Mouse (Mus musculus) limb, embryonic 13.5 days (tissue): Measurements from ENCODE around the gene Tmem94. TPM values are rescaled to one million over a fixed set of nuclear protein-coding genes. Genes with fewer than 3 reads are reported as not detected.

Source experiments
- ATAC-seq: fragments of 200-750 bp; cut with Nextera tagmentation; 2 replicates; pipeline ENCODE4 v1.8.0; 2017; ENCODE audit warnings: low read depth, moderate number of reproducible peaks, moderate TSS enrichment; ENCODE audit not compliant: low FRiP score
- H3K27ac ChIP-seq: fragments of 300-500 bp; sonication (generic); 2 replicates; pipeline ENCODE4 v1.5.1; 2015; ENCODE audit warnings: inconsistent platforms, mild to moderate bottlenecking, moderate library complexity
- H3K27me3 ChIP-seq: fragments of 300-500 bp; sonication (generic); 2 replicates; pipeline ENCODE4 v1.6.1; 2015; ENCODE audit warnings: mild to moderate bottlenecking, inconsistent platforms
- H3K36me3 ChIP-seq: fragments of 300-500 bp; sonication (generic); 2 replicates; pipeline ENCODE4 v1.6.1; 2015; ENCODE audit warnings: inconsistent platforms, mild to moderate bottlenecking, moderate library complexity
- H3K4me1 ChIP-seq: fragments of 300-500 bp; sonication (generic); 2 replicates; pipeline ENCODE4 v1.6.1; 2015; ENCODE audit warnings: inconsistent platforms
- H3K4me2 ChIP-seq: fragments of 300-500 bp; sonication (generic); replicated peaks from 2 replicates; pipeline ENCODE4 v1.6.1; 2015; ENCODE audit warnings: inconsistent platforms, mild to moderate bottlenecking, moderate library complexity
- H3K4me3 ChIP-seq: fragments of 300-500 bp; sonication (generic); 2 replicates; pipeline ENCODE4 v1.5.1; 2015; ENCODE audit warnings: moderate library complexity, mild to moderate bottlenecking, inconsistent platforms
- H3K9ac ChIP-seq: fragments of 300-500 bp; sonication (generic); 2 replicates; pipeline ENCODE4 v1.6.1; 2015; ENCODE audit warnings: mild to moderate bottlenecking, inconsistent platforms
- H3K9me3 ChIP-seq: fragments of 300-500 bp; sonication (generic); 2 replicates; pipeline ENCODE4 v1.6.1; 2016; ENCODE audit warnings: inconsistent platforms
- WGBS: fragments of 180-500 bp; shearing (Covaris S2); methylation state at CpG from one replicate; pipeline ENCODE4 v1.1.7; 2015; 5-methylcytosine and 5-hydroxymethylcytosine counted together
- polyA plus RNA-seq: library from polyadenylated mRNA; unstranded; fragments of >200 nt; fragmentation: Nextera tagmentation; extraction: Ambion mirVana; gene quantifications from 2 replicates; pipeline ENCODE4 v1.2.1, GENCODE M21; 2015

The Tmem94 gene
- 22.7 and 31.9 TPM in 2 replicates for polyA plus RNA-seq

DNA sequence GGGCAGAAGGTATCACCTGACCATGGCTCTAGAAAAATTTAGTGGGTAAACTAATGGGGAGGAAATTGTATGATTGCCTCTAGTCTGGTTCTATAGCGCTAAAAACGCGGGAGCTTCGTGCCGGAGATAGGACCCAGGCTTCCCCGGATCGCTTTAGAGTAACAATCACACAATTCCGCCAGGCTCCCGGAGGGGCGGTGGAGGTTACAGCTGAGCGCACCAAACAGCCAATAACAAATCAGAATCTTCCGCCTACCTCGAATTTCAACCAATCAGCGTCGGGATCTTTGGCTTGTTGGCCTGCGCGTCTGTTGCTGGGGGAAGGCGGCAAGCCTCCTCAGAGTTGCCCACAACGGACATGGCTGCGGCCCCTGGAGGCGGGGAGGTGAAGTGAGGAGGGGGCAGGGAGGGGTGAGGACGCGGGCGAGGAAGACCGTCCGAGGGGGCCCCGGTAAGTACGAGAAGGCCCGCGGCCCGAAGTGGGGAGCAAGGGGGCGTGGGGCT, at the start of gene Tmem94:
TSS of gene Tmem94 (plus strand) at position 331 of the 504 bp plus-strand sequence.
- 0 out of 2 replicates have a peak, but pooled peaks cover 3% of the 10 kb centered on the region for H3K36me3 ChIP-seq
- peaks cover 14% of the 10 kb centered on the region for H3K4me1 ChIP-seq
- H3K9ac ChIP-seq, result peak within 1 kb of the TSS; percentile 92
- 0% methylated on average over 32 of the region's 32 CpGs for WGBS
- peak within 1 kb of the TSS; percentile 80 for H3K4me2 ChIP-seq
- no peaks in the 10 kb centered on the region for H3K9me3 ChIP-seq
- H3K27me3 ChIP-seq, result no peaks in the 10 kb centered on the region
- peak within 1 kb of the TSS; percentile 85 for H3K4me3 ChIP-seq
- ATAC-seq, result peak; percentile 98
- H3K27ac ChIP-seq, result peak within 1 kb of the TSS; percentile 91

DNA sequence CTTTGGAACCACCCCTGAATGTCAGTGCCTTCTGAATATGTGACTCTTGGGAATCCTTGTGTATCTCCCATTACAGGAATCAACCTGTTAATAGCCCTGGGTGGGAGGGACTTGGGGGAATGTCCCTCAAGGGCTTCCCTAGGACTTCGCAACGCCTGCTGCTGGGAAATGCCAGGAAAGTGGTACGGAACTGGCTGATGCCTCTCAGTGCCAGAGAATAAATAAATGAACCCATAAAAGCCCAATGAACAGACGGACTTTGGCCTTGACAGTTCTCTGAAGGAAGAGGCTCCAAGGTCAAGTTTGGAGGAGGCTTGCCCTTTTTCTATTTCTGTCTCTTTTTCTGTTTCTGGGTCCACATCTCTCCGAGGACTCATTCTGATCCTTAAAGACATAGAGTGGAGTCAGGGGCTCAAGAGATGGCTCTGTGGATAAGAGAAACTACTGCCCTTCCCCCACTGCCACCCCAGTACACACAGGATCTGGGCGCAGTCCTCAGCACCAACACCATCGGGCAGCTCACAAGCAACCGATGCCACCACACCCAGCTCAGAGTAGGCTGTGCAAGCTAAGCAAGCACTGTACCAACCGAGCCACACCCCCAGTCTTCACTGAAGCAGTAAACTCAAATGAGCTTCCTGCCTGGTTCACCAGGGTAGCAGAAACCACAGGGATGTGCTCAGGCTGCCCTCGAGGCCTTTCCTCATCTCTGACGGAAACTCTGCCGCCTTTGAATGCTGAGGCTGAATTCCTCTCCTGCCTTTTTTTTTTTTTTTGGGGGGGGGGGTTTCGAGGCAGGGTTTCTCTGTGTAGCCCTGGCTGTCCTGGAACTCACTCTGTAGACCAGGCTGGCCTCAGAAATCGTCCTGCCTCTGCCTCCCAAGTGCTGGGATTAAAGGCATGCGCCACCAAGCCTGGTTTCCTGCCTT, 48.6 kb upstream of the Tmem94 start:
- Histone ChIP-seq H3K4me1 (no peaks in the 10 kb centered on the region), H3K27ac (no peak overlapping the region), H3K9me3 (no peaks in the 10 kb centered on the region), H3K36me3 (no peaks in the 10 kb centered on the region), H3K4me2 (no peak overlapping the region), H3K4me3 (no peak overlapping the region), H3K9ac (no peak overlapping the region), H3K27me3 (no peaks in the 10 kb centered on the region)
- 63% methylated on average over 15 of the region's 15 CpGs for WGBS
- ATAC-seq, result no peak

- no peak overlapping the region for H3K9ac ChIP-seq
- no peaks in the 10 kb centered on the region for H3K36me3 ChIP-seq
- no peak overlapping the region for H3K4me2 ChIP-seq
- ATAC-seq, result no peak
- no peaks in the 10 kb centered on the region for H3K27me3 ChIP-seq
- no peak overlapping the region for H3K27ac ChIP-seq
- peaks cover 2% of the 10 kb centered on the region for H3K4me1 ChIP-seq
- WGBS, result 57% methylated on average over 8 of the region's 8 CpGs
- no peaks in the 10 kb centered on the region for H3K9me3 ChIP-seq
- no peak overlapping the region for H3K4me3 ChIP-seq
These were observed 47.4 kb upstream of the Tmem94 start for GRCm38 (mm10) chr11:115717660-115718390.

DNA sequence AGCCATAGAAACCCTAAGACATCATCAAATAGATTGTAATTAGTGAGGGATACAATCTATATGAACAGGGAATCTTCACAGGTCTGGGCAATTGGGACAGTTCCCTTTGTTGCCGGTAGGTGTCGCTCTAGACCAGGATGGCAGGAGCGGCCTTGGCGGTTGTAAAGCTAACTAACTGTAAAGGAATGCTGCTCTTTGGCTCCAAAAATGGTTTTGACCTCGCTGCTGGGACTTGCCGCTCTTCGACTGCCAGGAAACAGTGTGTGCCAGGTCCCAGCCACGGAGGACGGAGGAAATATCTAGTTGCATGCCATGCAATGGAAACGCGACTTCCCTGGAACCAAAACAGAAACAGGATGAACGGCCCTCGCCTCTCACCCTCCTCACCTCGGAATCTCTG, 42.6 kb upstream of the Tmem94 start:
- Histone ChIP-seq H3K27ac (peak overlapping the region; percentile 72), H3K9ac (peak overlapping the region; percentile 31; the same call in 1 of the 2 replicates), H3K27me3 (no peaks in the 10 kb centered on the region), H3K36me3 (no peaks in the 10 kb centered on the region), H3K9me3 (no peaks in the 10 kb centered on the region), H3K4me3 (peak overlapping the region; percentile 14; the same call in 1 of the 2 replicates), H3K4me1 (peaks cover 5% of the 10 kb centered on the region), H3K4me2 (peak overlapping the region; percentile 44)
- WGBS, result 14% methylated on average over 14 of the region's 14 CpGs
- peak; percentile 64; the same call in 1 of the 2 replicates for ATAC-seq

DNA sequence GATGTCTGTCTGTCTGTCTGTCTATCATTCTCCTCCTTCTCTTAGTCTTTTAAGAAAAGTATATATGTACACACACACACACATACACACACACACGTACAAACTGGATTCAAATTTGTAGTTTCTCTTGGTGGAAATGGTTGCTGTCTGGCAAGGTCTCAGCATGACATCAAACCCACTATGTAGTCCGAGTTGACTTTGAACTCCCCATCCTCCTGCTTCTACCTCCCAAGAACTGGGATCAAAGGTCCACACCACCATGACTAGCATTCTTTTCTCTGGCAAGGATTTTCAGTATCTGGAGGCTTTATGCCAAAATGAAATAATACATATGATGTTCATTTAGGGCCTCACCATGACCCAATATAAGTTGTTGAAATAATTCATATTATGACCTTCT, 42.0 kb upstream of the Tmem94 start:
- Histone ChIP-seq H3K4me1 (peaks cover 5% of the 10 kb centered on the region), H3K9me3 (no peaks in the 10 kb centered on the region), H3K9ac (peak overlapping the region; percentile 31; the same call in 1 of the 2 replicates), H3K27me3 (no peaks in the 10 kb centered on the region), H3K4me2 (peak overlapping the region; percentile 44; the same call in 1 of the 2 replicates), H3K27ac (peak overlapping the region; percentile 72), H3K4me3 (no peak overlapping the region), H3K36me3 (no peaks in the 10 kb centered on the region)
- 80% methylated on average over 2 of the region's 2 CpGs for WGBS
- ATAC-seq, result no peak

- H3K9ac ChIP-seq, result no peak overlapping the region
- H3K4me3 ChIP-seq, result no peak overlapping the region
- WGBS, result 62% methylated on average over 11 of the region's 11 CpGs
- H3K27ac ChIP-seq, result no peak overlapping the region
- H3K4me2 ChIP-seq, result no peak overlapping the region
- H3K4me1 ChIP-seq, result peaks cover 17% of the 10 kb centered on the region
- no peaks in the 10 kb centered on the region for H3K27me3 ChIP-seq
- H3K9me3 ChIP-seq, result no peaks in the 10 kb centered on the region
- no peak for ATAC-seq
- no peaks in the 10 kb centered on the region for H3K36me3 ChIP-seq
These were observed 31.1 kb upstream of the Tmem94 start for GRCm38 (mm10) chr11:115734041-115734686.

- no peak overlapping the region for H3K27ac ChIP-seq
- H3K27me3 ChIP-seq, result no peaks in the 10 kb centered on the region
- ATAC-seq, result 0 out of 2 replicates have a peak, but pooled peaks have one; percentile 32
- H3K9ac ChIP-seq, result 0 out of 2 replicates have a peak overlapping the region, but pooled peaks have one; percentile 19
- H3K9me3 ChIP-seq, result no peaks in the 10 kb centered on the region
- no peak overlapping the region for H3K4me2 ChIP-seq
- H3K4me1 ChIP-seq, result peaks cover 17% of the 10 kb centered on the region
- WGBS, result 70% methylated on average over 10 of the region's 10 CpGs
- H3K36me3 ChIP-seq, result no peaks in the 10 kb centered on the region
- no peak overlapping the region for H3K4me3 ChIP-seq
These were observed 27.5 kb upstream of the Tmem94 start for GRCm38 (mm10) chr11:115737608-115738208.

DNA sequence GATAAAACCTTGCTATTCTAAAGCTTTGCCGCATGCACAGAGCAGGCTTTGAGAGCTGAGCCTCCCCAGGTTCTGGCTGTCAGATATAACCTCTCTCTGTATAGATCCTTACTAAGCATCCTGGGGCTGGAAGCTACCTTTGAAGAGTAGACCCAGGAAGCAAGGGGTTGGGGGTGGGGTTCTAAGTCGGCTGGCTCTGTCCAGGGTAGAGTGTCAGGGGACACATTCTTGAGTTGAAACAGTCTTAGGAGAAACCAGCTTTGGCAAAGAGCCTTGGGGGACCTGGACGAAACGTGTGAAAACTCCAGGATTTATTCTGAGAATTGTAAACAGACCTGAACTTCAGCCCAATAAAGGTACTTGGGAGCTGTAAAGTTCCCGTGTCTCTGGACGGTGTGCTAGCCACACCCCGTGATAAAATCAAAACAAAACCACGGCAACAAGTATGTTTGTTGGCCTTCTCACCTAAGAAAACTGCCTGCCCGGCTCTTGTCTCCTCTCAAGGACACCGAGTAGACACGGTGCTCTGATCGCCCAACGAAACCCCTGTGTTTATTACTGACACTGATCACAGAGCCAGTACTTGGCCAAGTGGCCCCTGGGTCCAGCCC, 26.9 kb upstream of the Tmem94 start:
- no peaks in the 10 kb centered on the region for H3K36me3 ChIP-seq
- WGBS, result 27% methylated on average over 13 of the region's 13 CpGs
- 0 out of 2 replicates have a peak overlapping the region, but pooled peaks have one; percentile 19 for H3K9ac ChIP-seq
- H3K27ac ChIP-seq, result no peak overlapping the region; the same call in 1 of the 2 replicates
- peaks cover 20% of the 10 kb centered on the region for H3K4me1 ChIP-seq
- no peak overlapping the region for H3K4me3 ChIP-seq
- H3K9me3 ChIP-seq, result no peaks in the 10 kb centered on the region
- no peak for ATAC-seq
- H3K4me2 ChIP-seq, result 0 out of 2 replicates have a peak overlapping the region, but pooled peaks have one; percentile 1
- H3K27me3 ChIP-seq, result no peaks in the 10 kb centered on the region

GRCm38 (mm10) chr11:115741070-115741469, 24.2 kb upstream of the Tmem94 start:
- H3K27ac ChIP-seq, result no peak overlapping the region
- no peak overlapping the region for H3K4me3 ChIP-seq
- H3K4me2 ChIP-seq, result no peak overlapping the region
- H3K36me3 ChIP-seq, result no peaks in the 10 kb centered on the region
- H3K27me3 ChIP-seq, result no peaks in the 10 kb centered on the region
- 87% methylated on average over 11 of the region's 11 CpGs for WGBS
- no peak overlapping the region for H3K9ac ChIP-seq
- ATAC-seq, result no peak
- no peaks in the 10 kb centered on the region for H3K9me3 ChIP-seq
- peaks cover 19% of the 10 kb centered on the region for H3K4me1 ChIP-seq

GRCm38 (mm10) chr11:115742926-115743325, 22.3 kb upstream of the Tmem94 start:
- Histone ChIP-seq H3K27ac (no peak overlapping the region), H3K4me3 (no peak overlapping the region), H3K9me3 (no peaks in the 10 kb centered on the region), H3K4me2 (no peak overlapping the region), H3K36me3 (no peaks in the 10 kb centered on the region), H3K27me3 (no peaks in the 10 kb centered on the region), H3K4me1 (peaks cover 16% of the 10 kb centered on the region), H3K9ac (no peak overlapping the region)
- ATAC-seq, result no peak
- WGBS, result 81% methylated on average over 9 of the region's 9 CpGs

DNA sequence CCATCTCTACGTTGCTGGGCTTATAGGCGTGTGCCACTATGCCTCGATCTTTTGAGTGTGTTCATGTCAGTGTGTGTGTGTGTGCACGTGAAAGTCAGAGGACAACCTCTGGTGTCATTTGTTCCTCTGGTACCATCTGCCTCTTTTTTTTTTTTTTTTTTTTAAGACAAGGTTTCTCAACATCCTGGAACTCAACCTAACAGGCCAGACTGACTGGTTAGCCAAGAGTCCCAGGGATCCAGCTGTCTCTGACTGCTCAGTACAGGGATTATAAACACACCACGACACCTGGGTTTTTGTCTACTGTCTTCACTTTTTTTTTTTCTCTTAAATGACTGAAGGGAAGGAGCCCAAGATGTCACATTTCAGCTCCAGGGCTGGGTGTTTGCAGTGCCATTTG, 20.8 kb upstream of the Tmem94 start:
- H3K9me3 ChIP-seq, result no peaks in the 10 kb centered on the region
- H3K27ac ChIP-seq, result no peak overlapping the region
- H3K4me1 ChIP-seq, result 0 out of 2 replicates have a peak, but pooled peaks cover 5% of the 10 kb centered on the region
- no peak overlapping the region for H3K4me2 ChIP-seq
- no peak overlapping the region for H3K9ac ChIP-seq
- no peaks in the 10 kb centered on the region for H3K27me3 ChIP-seq
- no peaks in the 10 kb centered on the region for H3K36me3 ChIP-seq
- 79% methylated on average over 5 of the region's 5 CpGs for WGBS
- H3K4me3 ChIP-seq, result no peak overlapping the region
- ATAC-seq, result no peak
